ENCODE assay signal across 27 mouse cellular contexts in the genomic region with DNA sequence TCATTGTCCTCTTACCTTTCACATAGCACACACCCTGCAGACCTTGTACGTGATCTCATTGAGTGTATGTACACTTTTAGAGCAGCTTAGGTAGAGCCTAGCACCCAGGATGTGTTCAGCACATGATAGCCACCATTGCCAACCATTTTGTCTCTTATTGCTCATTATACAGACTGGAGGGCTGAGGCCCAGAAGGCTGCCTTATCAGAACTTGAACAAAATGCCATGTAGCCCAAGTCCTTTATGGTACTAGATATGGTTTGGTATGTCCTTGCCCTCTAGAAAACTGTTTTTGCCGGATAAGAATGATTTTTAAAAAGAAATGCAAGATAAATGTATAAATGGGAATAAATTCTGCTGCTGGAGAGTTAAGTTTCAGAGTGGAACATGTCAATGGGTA.
DNase-seq lines count a peak whose midpoint lies in the region; ATAC-seq and TF ChIP-seq lines count a peak whose summit lies in the region.
"Had no signal": no experiment of that assay in that cellular context is flagged by ENCODE, and none has a peak within 500 bp of the region (broad histone marks: within the 10 kb centered on the region; RNA-seq: fewer than 3 reads in every experiment).

No protein-coding gene starts in this region.

- H3K4me1 ChIP-seq in forebrain, embryonic 12.5 days = peaks cover 12% of the 10 kb centered on the region
- 0 out of 2 replicates have a peak, but pooled peaks cover 2% of the 10 kb centered on the region for H3K4me1 ChIP-seq in forebrain, embryonic 11.5 days (replicated peaks; ENCODE audit: control insufficient read depth, insufficient read depth, low read length)
- H3K4me1 ChIP-seq in liver, embryonic 14.5 days (replicated peaks; ENCODE audit: control insufficient read depth in 2 of 2, insufficient read depth in 2 of 2, low read length in 1 of 2) = peaks cover 0 to 3% of the 10 kb centered on the region in 2 experiments; a peak in 2 of 4 replicates
- H3K4me1 ChIP-seq in liver, embryonic 11.5 days (replicated peaks; ENCODE audit: control insufficient read depth, insufficient read depth, low read length) = no peaks in the 10 kb centered on the region
- H3K4me1 ChIP-seq: intestine, embryonic 15.5 days; stomach, embryonic 15.5 days had no signal

- DNase-seq in forebrain, embryonic 11.5 days (ENCODE audit: low spot score) = no peak
- DNase-seq in liver, embryonic 14.5 days (ENCODE audit: low read depth in 3 of 3, low spot score in 3 of 3) = peak in 2 of 3 experiments; percentile 29 to 93
- DNase-seq in liver, embryonic 11.5 days (ENCODE audit: low spot score) = no peak
- DNase-seq in c-Kit-positive CD71-positive TER-119-positive erythroid progenitor cells, embryonic 14.5 days (ENCODE audit: low spot score) = peak; percentile 83
- DNase-seq in embryo, embryonic 9.5 days (ENCODE audit: extremely low spot score) = no peak
- DNase-seq in embryo, embryonic 11 days = no peak
- DNase-seq: adrenal gland, postnatal 36 days; cerebellum, adult 18-20 months; cerebellum, postnatal 14 days; gastrocnemius, postnatal 10 days; heart, adult 11 months; kidney, adult 9 months; kidney, postnatal 14 days; lung, adult 2 months; lung, postnatal 14 days; thymus, adult 2 months; thymus, postnatal 4 days had no signal

- 89% methylated on average over 2 of the region's 2 CpGs for WGBS in forebrain, embryonic 12.5 days
- WGBS in forebrain, embryonic 11.5 days = 80% methylated on average over 2 of the region's 2 CpGs
- 52% methylated on average over 2 of the region's 2 CpGs for WGBS in liver, embryonic 14.5 days (ENCODE audit: insufficient replicate concordance)
- WGBS in liver, embryonic 11.5 days = 79% methylated on average over 2 of the region's 2 CpGs

- TF ChIP-seq EP300 in liver, embryonic 14.5 days (IDR thresholded peaks at IDR 0.05; ENCODE audit: low read depth) = peak; percentile 7; the same call in 1 of the 2 replicates

- no peak overlapping the region for H3K9ac ChIP-seq in forebrain, embryonic 12.5 days
- H3K9ac ChIP-seq in forebrain, embryonic 11.5 days (ENCODE audit: low read length) = no peak overlapping the region
- no peak overlapping the region for H3K9ac ChIP-seq in liver, embryonic 14.5 days (replicated peaks)
- H3K9ac ChIP-seq in liver, embryonic 11.5 days (ENCODE audit: low read depth, low read length) = no peak overlapping the region
- H3K9ac ChIP-seq: embryonic facial prominence, embryonic 13.5 days; intestine, embryonic 15.5 days; limb, embryonic 13.5 days; stomach, embryonic 15.5 days had no signal

- H3K9me3 ChIP-seq in forebrain, embryonic 12.5 days = no peaks in the 10 kb centered on the region
- no peaks in the 10 kb centered on the region for H3K9me3 ChIP-seq in forebrain, embryonic 11.5 days (ENCODE audit: control insufficient read depth, low read length)
- no peaks in the 10 kb centered on the region for H3K9me3 ChIP-seq in liver, embryonic 14.5 days (ENCODE audit: control insufficient read depth, low read length)
- H3K9me3 ChIP-seq in liver, embryonic 11.5 days (ENCODE audit: control insufficient read depth, low read length) = no peaks in the 10 kb centered on the region
- H3K9me3 ChIP-seq: embryonic facial prominence, embryonic 13.5 days; intestine, embryonic 15.5 days; limb, embryonic 13.5 days; megakaryocyte, embryonic 14.5 days; stomach, embryonic 15.5 days had no signal

- H3K27ac ChIP-seq in forebrain, embryonic 12.5 days = 0 out of 2 replicates have a peak overlapping the region, but pooled peaks have one; percentile 19
- H3K27ac ChIP-seq in forebrain, embryonic 11.5 days (ENCODE audit: low read depth, low read length) = no peak overlapping the region
- no peak overlapping the region for H3K27ac ChIP-seq in liver, embryonic 14.5 days
- no peak overlapping the region for H3K27ac ChIP-seq in liver, embryonic 11.5 days (ENCODE audit: low read depth, low read length)
- H3K27ac ChIP-seq: embryonic facial prominence, embryonic 13.5 days; intestine, embryonic 15.5 days; limb, embryonic 13.5 days; stomach, embryonic 15.5 days had no signal

- no peak overlapping the region for H3K4me3 ChIP-seq in forebrain, embryonic 12.5 days (replicated peaks)
- H3K4me3 ChIP-seq in forebrain, embryonic 11.5 days (ENCODE audit: low read depth, low read length) = no peak overlapping the region
- no peak overlapping the region for H3K4me3 ChIP-seq in liver, embryonic 14.5 days (ENCODE audit: insufficient read depth in 1 of 2, low read depth in 2 of 2, low read length in 2 of 2)
- no peak overlapping the region for H3K4me3 ChIP-seq in liver, embryonic 11.5 days (ENCODE audit: low read depth, low read length)
- H3K4me3 ChIP-seq: embryonic facial prominence, embryonic 13.5 days; intestine, embryonic 15.5 days; limb, embryonic 13.5 days; megakaryocyte, embryonic 14.5 days; myocyte; stomach, embryonic 15.5 days had no signal

- H3K4me2 ChIP-seq in forebrain, embryonic 12.5 days = no peak overlapping the region
- no peak overlapping the region for H3K4me2 ChIP-seq in forebrain, embryonic 11.5 days (ENCODE audit: low read depth, low read length, severe bottlenecking)
- H3K4me2 ChIP-seq in liver, embryonic 14.5 days (ENCODE audit: low read depth) = no peak overlapping the region
- H3K4me2 ChIP-seq in liver, embryonic 11.5 days = no peak overlapping the region
- H3K4me2 ChIP-seq: embryonic facial prominence, embryonic 13.5 days; heart, embryonic 11.5 days; intestine, embryonic 15.5 days; limb, embryonic 13.5 days; stomach, embryonic 15.5 days had no signal

- no peaks in the 10 kb centered on the region for H3K36me3 ChIP-seq in forebrain, embryonic 12.5 days (replicated peaks)
- no peaks in the 10 kb centered on the region for H3K36me3 ChIP-seq in forebrain, embryonic 11.5 days (ENCODE audit: control insufficient read depth, insufficient read depth, low read length)
- no peaks in the 10 kb centered on the region for H3K36me3 ChIP-seq in liver, embryonic 14.5 days (replicated peaks; ENCODE audit: control insufficient read depth, insufficient read depth, low read depth)
- H3K36me3 ChIP-seq in liver, embryonic 11.5 days (ENCODE audit: control insufficient read depth, insufficient read depth, low read length) = no peaks in the 10 kb centered on the region
- H3K36me3 ChIP-seq: embryonic facial prominence, embryonic 13.5 days; intestine, embryonic 15.5 days; limb, embryonic 13.5 days; stomach, embryonic 15.5 days had no signal

- H3K27me3 ChIP-seq in forebrain, embryonic 12.5 days = no peaks in the 10 kb centered on the region
- no peaks in the 10 kb centered on the region for H3K27me3 ChIP-seq in forebrain, embryonic 11.5 days (ENCODE audit: control insufficient read depth, insufficient read depth, low read length)
- no peaks in the 10 kb centered on the region; the same call in 1 of the 2 replicates for H3K27me3 ChIP-seq in liver, embryonic 14.5 days (ENCODE audit: control insufficient read depth, insufficient read depth, low read length)
- no peaks in the 10 kb centered on the region for H3K27me3 ChIP-seq in liver, embryonic 11.5 days (replicated peaks; ENCODE audit: control insufficient read depth, insufficient read depth, low read length)
- H3K27me3 ChIP-seq: embryonic facial prominence, embryonic 13.5 days; intestine, embryonic 15.5 days; limb, embryonic 13.5 days; megakaryocyte, embryonic 14.5 days; Patski; stomach, embryonic 15.5 days had no signal

- TF ChIP-seq CTCF in liver, embryonic 14.5 days (IDR thresholded peaks at IDR 0.05; ENCODE audit: low read depth) = no peak

- ATAC-seq in forebrain, embryonic 12.5 days (ENCODE audit: low FRiP score) = no peak
- ATAC-seq in forebrain, embryonic 11.5 days (replicated peaks; ENCODE audit: low FRiP score) = no peak
- peak; percentile 23; the same call in 1 of the 2 replicates for ATAC-seq in liver, embryonic 14.5 days (ENCODE audit: insufficient read depth)
- no peak; the same call in 1 of the 2 replicates for ATAC-seq in liver, embryonic 11.5 days (replicated peaks; ENCODE audit: low FRiP score)
- ATAC-seq: intestine, embryonic 15.5 days; midbrain, embryonic 16.5 days; Patski had no signal

Comparison
In these comparisons a context has a peak if more than half of its experiments do, and no peak if none do; other contexts are left out.
1. DNase-seq: peak in liver, embryonic 14.5 days (2 of 3) and c-Kit-positive CD71-positive TER-119-positive erythroid progenitor cells, embryonic 14.5 days (single experiment); none in forebrain, embryonic 11.5 days (single experiment), liver, embryonic 11.5 days (single experiment), embryo, embryonic 9.5 days (single experiment) and embryo, embryonic 11 days (single experiment).